Mouse (Mus musculus) G1E-ER4 (cell line): ENCODE measurements around the gene Igf1r. TPM values are rescaled to one million over a fixed set of nuclear protein-coding genes. Genes with fewer than 3 reads are reported as not detected.

Experiments used
- GATA1 ChIP-seq: IDR thresholded peaks from one replicate; pipeline ENCODE4 v1.8.0; 2012; ENCODE audit warnings: low read length, inconsistent platforms
- polyA plus RNA-seq: library from polyadenylated mRNA; stranded (reverse); fragments of >175 nt; gene quantifications from 2 replicates; pipeline ENCODE4 v1.2.3, GENCODE M21; 2012

Igf1r gene
- polyA plus RNA-seq, 1 experiment = 7.9 TPM

GRCm38 (mm10) chr7:68215522-68216070 lies 263.0 kb downstream of the Igf1r start:
- no peak for TF ChIP-seq GATA1

- no peak for TF ChIP-seq GATA1
Observed at GRCm38 (mm10) chr7:68218879-68219278, 266.3 kb downstream of the Igf1r start.

GRCm38 (mm10) chr7:68221677-68222230 lies 269.1 kb downstream of the Igf1r start:
- no peak for TF ChIP-seq GATA1

DNA sequence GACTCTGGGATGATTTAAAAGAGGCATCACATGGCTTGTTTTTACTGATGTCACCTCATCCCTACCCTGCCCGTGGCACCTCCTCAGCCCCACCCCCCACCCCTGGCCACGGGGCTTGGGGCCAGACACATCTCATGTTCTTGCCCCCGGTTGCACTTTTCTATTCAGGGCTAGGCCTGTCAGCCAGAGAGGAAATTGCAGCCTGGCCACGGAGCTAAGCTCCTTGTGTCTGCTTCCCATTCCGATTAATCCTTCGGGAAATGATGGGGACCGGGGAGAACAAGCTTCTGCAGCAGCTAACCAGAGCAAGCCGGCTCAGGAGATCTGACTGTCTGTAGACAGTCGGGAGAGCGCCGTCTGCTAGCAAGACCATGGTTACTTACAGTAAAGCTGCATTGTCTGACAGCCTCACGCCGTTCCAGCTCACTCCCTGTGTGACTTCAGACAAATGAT lies 270.8 kb downstream of the Igf1r start:
- no peak for TF ChIP-seq GATA1

- no peak for TF ChIP-seq GATA1
Observed at GRCm38 (mm10) chr7:68224006-68224405, 271.4 kb downstream of the Igf1r start.

GRCm38 (mm10) chr7:68225427-68226054 lies 272.9 kb downstream of the Igf1r start:
- TF ChIP-seq GATA1 = no peak

GRCm38 (mm10) chr7:68227021-68227420 lies 274.4 kb downstream of the Igf1r start:
- TF ChIP-seq GATA1 = no peak

DNA sequence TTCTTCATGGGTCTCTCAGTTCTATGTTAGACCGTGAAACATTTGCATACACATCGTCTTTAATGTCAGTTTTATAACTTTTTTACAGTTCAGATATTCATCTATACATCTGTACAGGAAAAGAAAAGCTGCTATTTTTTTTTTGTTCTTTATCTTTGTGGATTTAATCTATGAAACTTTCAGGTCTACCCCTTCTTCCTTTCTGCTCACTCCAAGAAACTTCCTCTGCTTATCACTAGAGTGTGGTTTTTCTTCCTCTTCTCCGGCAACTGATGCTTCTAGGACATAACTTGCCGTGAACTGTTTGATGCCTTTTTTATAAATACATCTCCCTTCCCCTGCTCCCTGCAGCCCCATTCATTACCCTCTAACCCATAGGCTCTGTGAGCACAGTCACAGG lies 275.0 kb downstream of the Igf1r start:
- no peak for TF ChIP-seq GATA1

DNA sequence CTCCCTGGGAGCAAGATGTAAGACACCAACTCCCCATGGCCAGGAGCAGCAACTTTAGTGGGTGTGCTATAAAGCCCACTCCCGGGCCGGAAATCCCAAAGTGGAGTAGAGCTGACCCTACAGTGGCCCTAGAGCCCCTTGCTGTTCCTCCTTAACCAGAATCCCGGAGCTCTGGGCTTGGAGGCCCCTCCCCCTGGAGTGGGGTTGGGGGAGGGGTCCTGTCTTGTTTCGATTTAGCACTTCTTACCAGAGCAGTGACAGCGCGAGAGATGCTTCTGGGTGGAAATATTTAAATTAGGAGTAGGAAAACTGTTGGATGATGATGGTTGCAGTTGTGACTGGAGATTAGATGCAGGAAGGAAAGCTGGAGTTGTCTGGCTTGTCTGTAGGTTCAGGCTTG lies 275.9 kb downstream of the Igf1r start:
- TF ChIP-seq GATA1 = no peak

DNA sequence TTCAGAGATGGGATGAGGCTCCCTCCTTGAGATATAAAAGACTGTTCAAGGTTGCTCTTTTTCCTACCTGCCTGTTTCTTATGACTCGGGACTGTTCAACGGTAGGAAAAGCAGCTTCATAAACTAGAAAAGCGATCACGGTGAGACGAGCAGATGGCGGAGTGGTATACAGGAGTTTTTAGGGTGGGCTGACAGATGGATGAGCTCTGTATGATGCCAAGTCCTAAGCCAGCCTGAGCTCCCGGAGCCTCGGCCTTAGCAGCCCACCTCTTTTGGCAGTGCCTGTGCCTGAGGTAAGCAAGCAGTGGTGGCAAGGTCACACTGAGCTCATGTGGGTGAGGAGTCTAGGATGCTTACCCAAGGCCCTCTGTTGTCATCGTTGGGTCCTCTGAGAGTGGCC lies 278.2 kb downstream of the Igf1r start:
- no peak for TF ChIP-seq GATA1

DNA sequence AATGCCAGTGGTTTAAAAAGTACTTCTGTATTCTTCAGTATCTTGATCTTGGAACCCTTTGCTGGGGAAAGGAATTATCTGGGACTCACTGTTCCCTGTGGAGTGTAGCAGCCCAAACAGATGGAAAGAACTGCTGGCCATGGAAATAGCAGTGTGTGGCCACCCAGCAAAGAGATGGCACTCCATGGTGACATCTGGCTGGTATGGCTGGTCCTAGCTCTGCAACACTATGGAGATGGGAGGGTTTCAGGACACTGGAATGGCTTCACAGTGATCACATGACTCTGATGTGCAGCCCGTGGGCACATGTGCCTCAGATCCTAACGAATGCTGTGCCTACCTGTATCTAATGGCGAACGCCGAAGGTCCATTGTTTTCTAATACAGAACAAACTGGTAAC lies 279.9 kb downstream of the Igf1r start:
- no peak for TF ChIP-seq GATA1

DNA sequence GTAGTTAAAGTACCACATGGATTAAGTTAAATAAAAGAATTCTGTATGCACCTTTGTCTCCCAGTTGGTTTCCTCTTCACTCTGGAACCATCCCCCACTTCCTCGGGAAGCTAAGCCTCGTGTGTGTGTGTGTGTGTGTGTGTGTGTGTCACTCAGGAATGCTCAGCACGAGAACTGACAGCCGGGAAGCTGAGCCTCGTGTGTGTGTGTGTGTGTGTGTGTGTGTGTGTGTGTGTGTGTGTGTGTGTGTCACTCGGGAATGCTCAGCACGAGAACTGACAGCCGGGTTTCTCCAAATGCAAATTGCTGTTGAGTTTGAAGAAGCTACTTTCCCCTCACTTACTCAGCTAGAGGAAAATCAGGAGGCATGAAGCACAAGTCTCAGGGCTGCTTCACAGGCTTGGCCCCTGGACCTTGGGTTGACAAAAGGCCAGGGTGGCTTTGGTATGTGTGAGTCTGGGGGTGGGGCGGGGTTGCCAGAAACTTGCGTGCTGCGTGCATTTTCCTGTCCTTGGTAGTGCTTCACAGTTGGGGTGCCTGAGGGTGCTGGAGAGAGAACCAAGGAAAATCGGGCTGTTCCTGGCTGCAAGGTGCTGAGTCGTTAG lies 281.1 kb downstream of the Igf1r start:
- no peak for TF ChIP-seq GATA1

- no peak for TF ChIP-seq GATA1
Observed at GRCm38 (mm10) chr7:68236817-68237216, 284.2 kb downstream of the Igf1r start.

DNA sequence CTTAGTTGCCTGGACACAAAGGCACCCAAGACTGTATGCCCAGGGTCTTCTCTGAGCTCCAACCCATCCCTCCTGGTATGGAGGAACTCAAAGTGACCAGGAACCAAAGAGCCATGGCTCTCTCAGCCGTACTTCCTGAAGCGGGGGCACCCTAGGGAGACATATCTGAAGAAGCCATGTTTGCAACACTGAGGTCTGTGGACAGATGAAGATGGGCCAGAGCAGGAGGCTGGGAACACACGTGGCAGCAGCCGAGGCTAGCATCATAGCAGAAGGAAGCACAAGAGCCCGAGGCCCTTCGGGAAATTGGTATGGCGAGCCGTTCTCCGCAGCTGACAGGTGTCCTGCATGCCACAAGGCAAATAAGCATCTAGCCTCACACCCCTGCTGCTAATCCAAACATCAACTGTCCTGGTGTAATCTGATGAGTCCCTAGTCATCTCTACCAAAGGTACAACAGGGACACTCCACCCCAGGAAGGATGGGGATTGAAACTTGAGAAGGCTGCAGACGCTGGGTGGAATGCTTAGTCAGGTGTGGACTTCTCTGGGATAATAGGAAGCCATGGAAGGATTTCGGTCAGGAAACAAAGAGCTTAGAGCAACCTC lies 286.7 kb downstream of the Igf1r start:
- no peak for TF ChIP-seq GATA1

DNA sequence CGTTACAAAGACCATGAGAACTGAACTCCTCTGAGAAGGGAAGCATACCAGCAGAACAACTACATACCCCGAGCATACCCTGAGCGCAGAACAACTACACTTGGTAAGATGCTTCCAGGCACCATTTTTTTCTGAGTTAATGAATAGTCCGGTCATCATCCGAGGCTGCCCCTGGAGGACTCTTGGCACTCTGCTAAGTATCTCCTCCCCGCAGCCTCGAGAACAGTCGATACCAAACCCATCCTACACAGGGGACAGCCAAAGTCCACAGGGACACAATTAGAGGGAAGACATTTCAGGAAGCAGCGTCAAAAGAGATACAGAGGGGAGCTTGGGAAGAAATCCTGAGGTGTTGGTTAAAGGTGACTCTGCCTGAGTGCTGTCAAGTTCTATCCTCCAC lies 288.6 kb downstream of the Igf1r start:
- no peak for TF ChIP-seq GATA1

- no peak for TF ChIP-seq GATA1
Observed at GRCm38 (mm10) chr7:68245681-68246080, 293.1 kb downstream of the Igf1r start.

DNA sequence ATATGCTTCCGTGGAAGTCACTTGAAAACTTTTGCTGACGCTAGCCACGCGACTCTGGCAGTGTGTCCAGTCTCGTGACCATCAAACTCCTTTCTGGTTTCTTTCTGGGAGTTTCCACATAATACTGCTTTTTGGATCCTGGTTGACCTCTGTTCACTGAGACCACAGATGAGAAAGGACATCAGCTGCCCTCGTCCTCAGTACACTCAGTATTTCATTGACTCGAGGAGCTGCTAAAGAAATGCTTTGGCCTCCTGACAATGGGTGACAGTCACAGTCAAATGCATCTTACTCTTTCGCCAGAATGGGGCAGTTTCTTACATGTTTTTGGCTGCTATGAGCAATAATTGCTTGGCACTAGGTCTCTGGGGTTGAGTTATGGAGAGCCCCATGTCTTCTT lies 293.6 kb downstream of the Igf1r start:
- TF ChIP-seq GATA1 = no peak

- TF ChIP-seq GATA1 = no peak
Observed at GRCm38 (mm10) chr7:68250411-68250810, 297.8 kb downstream of the Igf1r start.
